Mouse (Mus musculus) thymus, postnatal 36 days (tissue): ENCODE data around the gene Prrg4.
"Not testable (repeated sequence)": the region's sequence is repeated elsewhere in the genome, so short reads cannot be mapped to it uniquely, and the experiment has no call there.

Experiments used
- DNase-seq, 2 experiments: peaks; one replicate each; pipeline ENCODE4 v3.0.0; 2022; ENCODE audit warnings: mixed read lengths in 2 of 2

Prrg4 gene

DNA sequence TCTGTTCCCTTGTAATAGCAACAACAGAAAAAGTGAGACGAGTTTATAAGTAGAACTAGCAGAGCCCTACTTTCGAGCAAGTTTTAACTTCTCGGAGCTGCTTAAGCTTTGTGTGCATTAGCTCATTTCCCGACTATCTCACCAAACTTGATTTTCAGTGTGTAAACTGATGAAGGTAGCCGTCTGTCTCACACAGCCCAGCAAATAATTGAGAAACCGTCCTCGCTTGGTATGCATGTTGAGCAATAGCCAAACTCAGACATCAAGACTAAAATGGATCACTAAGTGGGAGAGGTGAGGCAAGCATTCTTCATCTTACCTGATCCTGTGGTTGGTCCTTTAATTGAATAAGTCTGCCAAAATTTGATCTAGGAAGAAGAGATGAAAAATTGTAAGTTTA, 7.9 kb downstream of the Prrg4 start:
- no peak for DNase-seq

DNA sequence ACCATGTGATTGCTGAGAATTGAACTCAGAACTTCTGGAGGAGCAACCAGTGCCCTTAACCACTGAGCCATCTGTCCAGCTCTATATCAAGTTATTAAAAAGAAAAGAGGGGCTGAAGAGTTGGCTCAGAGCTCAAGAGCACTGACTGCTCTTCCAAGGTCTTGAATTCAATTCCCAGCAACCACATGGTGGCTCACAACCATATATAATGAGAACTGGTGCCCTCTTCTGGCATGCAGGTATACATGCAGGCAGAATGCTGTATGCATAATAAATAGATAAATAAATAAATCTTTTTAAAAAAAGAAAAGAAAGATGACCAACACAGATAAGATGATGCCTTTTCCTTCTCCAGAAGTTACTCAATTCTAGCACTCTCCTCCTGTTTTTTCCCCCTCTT, 8.7 kb downstream of the Prrg4 start:
- no peak for DNase-seq

DNA sequence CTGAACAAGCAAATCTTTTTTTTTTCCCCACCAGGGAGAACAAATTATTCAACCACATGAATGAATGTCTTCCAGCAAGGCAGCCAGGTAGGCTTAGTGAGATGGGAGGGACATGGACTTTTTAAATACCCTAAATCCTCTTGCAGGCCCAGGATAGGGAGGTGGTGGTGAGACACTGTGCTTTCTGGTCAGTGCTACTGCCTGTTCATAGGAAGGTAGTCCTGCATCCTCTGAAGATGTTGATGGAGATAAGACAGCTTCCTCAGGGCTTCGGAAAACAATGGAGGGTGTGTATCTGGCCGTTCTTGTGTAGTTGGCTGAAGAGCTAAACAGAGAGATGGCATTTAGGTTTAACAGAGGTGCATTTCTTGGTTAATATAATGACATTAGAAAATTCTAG, 17.2 kb downstream of the Prrg4 start:
- DNase-seq, result no peak

DNA sequence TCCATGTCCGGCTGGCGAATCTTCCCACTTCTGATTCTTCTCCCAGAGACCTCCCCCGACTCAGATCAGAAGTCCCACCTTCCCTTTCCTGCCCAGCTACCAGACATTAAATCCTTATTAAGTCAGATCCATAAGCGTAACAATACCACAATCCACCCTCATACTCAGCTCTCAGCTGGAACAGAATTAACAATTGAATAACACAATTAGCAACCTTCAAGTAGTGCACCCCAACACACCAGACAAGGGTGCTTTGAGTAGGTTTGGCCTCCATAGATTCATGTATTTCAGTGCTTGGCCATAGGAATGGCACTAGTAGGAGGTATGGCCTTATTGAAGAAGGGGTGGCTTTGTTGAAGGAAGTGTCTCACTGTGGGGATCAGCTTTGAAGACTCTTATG, 23.5 kb downstream of the Prrg4 start:
- no peak for DNase-seq

DNA sequence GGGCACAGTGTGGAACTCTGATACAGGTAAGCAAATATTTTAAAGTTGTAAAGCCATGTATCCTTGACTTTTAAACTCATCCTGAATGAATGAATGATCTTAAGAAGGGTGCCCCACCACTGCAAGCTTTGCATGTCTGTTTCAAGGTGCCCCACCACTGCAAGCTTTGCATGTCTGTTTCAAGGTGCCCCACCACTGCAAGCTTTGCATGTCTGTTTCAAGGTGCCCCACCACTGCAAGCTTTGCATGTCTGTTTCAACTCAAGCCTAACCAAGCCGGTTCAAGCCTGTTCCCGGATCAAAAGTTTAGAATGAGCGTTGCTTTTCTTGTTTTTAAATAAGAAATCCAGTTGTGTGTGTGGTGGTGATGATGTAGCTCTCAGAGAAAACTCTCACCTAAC, 30.9 kb downstream of the Prrg4 start:
- DNase-seq, result not testable (repeated sequence)

DNA sequence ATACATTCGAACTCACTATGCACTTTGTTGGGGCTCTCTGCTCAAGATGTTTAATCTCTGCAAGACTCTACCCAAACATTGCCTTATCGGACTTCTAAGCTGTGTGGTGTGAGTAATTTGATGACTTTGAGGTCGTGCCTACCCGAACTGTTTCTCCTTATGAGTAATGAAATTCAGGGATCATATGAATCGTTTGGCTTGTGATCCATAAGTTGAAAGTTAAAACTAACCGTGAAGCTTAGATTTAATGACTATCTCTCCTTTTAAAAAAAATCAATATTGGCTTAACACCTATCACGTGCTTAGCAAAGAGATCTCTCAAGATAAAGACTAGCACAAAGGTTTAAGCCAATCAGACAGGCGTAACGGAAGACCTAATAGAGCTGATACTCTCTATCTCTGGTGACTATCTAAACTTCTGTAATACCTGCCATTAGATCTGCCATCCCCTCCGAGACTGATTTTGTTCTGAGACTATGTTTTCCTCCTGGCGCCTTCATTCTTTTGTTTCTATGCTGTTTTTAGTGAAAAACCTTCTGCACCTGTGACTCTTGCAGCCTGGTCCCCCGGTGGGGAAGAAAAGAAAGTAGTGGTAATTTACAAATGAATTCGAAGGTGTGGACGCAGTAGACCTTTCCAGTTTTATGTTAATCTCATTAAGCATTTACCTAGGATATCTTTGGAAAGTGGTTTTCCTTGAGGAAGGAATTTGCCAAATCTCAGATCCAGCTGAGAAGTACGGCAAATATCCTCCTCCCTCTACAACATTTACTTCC, 31.9 kb downstream of the Prrg4 start:
- DNase-seq, result no peak

DNA sequence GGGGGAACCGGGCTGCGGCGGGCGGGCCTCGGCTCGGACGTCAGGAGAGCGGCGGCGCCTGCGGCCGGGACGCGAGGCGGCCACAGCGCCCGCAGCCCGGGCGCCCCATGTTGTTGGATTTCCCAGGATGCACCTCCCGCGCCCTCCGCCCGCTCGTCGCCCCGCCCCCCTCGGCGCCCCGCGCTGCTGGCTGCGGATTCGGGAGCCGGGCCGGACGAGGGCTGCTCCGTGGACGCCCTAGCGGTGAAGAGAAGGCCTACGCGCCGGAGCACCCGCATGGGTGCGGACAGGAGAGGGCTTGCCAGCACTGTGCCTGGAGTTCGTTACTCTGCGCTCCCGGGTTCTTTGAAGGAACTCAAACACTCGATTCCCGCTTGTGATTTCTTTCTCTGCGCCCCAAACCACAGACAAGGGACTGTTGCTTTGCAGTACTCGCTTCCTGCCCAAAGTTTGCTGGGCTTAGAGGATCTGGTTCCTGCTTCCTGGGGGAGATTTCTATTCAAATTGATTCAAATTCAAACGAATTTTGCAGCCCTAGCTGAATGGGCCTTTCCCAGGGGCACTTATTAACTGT, 32.7 kb downstream of the Prrg4 start:
- DNase-seq, result peak; percentile 84 to 86

DNA sequence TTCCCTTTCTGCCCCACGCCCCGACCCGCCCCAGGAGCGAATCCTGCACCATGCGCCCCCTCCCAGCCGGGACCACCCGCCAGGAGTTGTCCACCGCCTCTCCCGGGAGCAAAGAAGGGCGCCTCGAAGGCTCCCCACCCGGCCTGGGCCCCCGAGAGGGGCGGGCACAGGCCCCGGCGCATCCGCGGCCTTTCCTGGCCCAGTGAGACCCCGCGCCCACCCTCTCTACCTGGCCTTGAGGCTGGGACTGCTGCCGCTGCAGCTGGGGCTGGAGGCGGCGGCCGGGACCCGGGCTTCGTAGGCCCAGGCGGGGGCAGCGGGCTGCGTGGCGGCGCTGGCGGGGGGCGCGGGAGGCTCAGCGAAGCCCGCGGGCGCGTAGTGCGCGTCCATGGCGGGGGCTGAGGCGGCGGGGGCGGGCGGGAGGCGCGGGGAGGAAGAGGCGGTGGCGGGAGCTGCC, 33.3 kb downstream of the Prrg4 start, which contains the start of gene Qser1:
Qser1 (minus strand) TSS at position 390 of the 457 bp plus-strand sequence.
- DNase-seq, result no peak

DNA sequence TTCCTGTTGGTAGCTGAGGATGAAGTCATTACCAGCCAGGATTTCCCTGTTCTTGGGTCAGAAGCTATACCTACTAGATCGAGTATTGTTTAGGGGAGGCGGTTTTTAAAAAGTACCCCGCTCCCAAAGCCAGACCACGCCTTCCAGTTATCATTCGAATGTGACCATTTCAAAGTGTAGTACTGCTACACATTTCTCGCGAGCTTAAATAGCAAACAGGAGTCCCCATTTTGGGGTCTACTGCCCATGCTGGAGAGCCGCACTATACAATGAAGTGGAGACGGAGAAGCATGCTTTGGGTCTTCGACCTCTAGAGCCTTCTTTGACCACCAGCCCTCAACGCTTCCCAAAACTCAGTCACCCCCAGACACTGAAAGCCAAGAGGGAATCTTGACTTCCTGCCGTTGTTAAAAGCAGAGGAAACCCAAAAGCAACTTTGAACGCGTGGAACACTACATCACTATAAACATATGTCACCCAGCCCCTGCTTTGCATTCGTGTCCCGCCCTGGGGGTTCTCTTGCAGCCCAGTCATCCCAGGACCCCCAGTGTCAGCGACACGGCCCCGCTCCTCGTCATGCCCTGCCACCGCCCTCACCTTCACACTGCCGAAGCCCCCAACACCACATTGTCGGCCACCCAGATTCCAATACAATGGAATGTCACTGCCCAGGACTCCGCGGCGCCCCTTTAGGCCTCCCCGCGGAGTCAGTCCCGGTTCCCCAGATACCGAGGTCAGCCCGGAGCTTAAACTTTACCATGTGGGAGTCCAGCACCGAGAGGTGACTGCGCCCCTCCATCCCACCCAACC, 33.9 kb downstream of the Prrg4 start:
- DNase-seq, result peak in 1 of 2 experiments; percentile 40

DNA sequence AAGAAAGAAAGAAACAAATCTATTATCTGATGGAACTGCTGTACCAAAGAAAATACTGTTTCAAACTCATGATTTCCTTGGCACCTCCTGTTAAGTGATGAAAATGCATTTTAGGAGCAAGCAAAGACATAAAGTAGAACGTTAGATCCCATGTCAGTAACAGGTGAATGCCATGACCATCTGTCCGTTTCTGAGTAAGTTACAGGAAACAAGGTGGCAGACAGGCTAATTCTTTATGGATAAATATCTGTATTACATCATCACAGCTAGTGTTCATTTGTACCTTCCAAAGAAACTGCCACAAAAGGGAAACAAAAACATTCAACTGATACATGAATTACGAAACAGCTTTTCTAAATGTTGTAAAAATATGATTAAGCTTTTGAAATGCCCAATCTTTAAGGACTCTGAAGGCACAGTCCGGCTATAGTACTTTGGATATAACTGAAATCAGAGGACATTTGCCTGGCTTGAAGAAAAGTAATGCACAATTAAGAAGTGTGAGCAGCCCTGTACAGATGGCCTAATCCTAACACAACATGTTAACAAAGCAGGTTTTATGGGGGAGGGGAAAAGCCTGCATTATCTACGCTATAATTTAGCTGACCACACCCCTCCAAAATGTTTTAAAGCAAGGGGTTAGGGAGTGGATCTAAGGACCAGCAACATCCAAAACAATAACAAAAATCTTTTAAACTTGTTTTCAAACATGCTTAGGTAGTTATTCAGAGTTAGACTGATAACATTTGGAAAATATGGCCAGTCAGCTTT, 35.3 kb downstream of the Prrg4 start:
- no peak for DNase-seq

DNA sequence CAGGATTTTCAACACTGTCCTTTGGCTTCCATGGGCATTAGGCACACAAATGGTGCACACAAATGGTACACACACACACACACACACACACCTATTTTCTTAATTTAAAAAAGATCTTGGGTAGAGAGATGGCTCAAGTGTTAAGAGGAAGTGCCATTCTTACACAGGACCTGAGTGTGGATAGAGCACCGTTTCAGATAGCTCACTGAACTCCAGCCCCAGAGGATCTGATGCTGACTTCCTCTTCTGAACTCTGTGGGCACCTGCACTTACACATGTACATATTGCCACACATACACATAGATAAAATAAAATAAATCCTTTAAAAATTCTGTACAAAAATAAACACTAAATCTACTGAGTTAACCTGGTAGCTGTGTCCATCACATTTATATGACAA, 44.2 kb downstream of the Prrg4 start:
- DNase-seq, result no peak
